Mouse (Mus musculus): ENCODE data around the gene Tbl1xr1. TPM values are rescaled to one million over a fixed set of nuclear protein-coding genes. Genes with fewer than 3 reads are reported as not detected.

The Tbl1xr1 gene
- total and polyA plus RNA-seq, 3 experiments: 33.9 to 185 (median 45.6) TPM

DNA sequence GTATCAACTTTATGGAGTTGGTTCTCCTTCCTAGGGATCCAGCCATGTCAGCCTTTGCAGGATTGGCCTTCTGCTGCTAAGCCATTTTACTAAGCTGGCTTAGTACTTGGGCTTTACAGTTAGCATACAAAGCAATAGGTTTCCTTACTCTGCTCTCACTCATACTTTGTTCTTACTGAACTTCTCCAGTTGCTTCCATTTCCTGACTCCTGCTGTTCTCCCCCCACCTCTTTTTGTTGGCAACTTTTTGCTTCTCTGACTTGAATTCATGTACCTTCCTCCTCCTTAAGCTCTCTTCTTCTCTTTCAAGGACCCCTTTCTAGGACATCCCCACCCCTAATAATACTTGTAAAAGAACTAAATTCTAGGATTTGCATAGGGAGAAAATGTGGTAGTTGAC, 31.6 kb downstream of the Tbl1xr1 start:
- DNase-seq (ENCODE audit: low read depth, low spot score): no peak

DNA sequence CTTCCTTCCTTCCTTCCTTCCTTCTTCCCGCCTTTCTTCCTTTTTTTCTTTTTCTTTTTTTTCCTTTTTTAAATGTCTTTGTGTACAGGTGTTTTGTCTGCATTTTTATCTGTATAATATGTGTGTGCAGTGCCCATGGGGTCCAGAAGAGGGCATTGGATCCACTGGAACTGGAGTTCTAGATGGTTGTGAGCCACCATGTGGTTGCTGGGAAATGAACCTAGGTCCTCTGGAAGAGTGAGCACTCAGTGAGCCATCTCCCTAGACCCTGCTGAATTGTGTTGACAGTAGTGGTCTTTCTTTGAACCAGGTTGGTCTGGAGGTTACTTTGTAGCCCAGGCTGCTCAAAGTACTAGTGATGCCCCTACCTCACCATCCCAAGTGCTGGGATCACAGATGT, 33.2 kb downstream of the Tbl1xr1 start:
- no peak overlapping the region for H3K4me3 ChIP-seq (ENCODE audit: control insufficient read depth in 1 of 2, insufficient read depth in 1 of 2, low read depth in 2 of 2, low read length in 2 of 2)
- no peaks in the 10 kb centered on the region for H3K9me3 ChIP-seq (replicated peaks; ENCODE audit: insufficient read depth, low read length)
- H3K9ac ChIP-seq (ENCODE audit: control insufficient read depth, low read depth, low read length, poor library complexity, severe bottlenecking): no peak overlapping the region
- no peaks in the 10 kb centered on the region; a peak in 1 of 4 replicates for H3K4me1 ChIP-seq (ENCODE audit: control insufficient read depth in 1 of 2, insufficient read depth in 2 of 2, low read length in 2 of 2)
- no peak overlapping the region for H3K27ac ChIP-seq (ENCODE audit: control insufficient read depth, low read depth, low read length)
- H3K36me3 ChIP-seq (ENCODE audit: control insufficient read depth in 1 of 2, insufficient read depth in 2 of 2, low read length in 2 of 2): peaks cover 0 to 2% of the 10 kb centered on the region in 2 experiments; a peak in 2 of 4 replicates
- DNase-seq (ENCODE audit: low read depth, low spot score): no peak
- peaks cover 64% of the 10 kb centered on the region for H3K79me2 ChIP-seq (ENCODE audit: control insufficient read depth, insufficient read depth, low read length, poor library complexity)
- no peak for TF ChIP-seq ZNF384 (IDR thresholded peaks at IDR 0.05; ENCODE audit: low read depth, low read length)
- no peak for TF ChIP-seq MAFK (IDR thresholded peaks at IDR 0.05; ENCODE audit: borderline replicate concordance, low read depth, low read length)
- TF ChIP-seq USF1 (IDR thresholded peaks at IDR 0.05; ENCODE audit: low read depth, low read length): no peak
- 0 out of 2 replicates have a peak, but pooled peaks have one; percentile 16 for TF ChIP-seq SMC3 (IDR thresholded peaks at IDR 0.05; ENCODE audit: low read depth, low read length)
- TF ChIP-seq UBTF (IDR thresholded peaks at IDR 0.05; ENCODE audit: borderline replicate concordance, insufficient read depth, low read depth, low read length): no peak
- no peak for TF ChIP-seq GATA1 (IDR thresholded peaks at IDR 0.05; ENCODE audit: low read depth, low read length)
- no peak for TF ChIP-seq POLR2A (IDR thresholded peaks at IDR 0.05; ENCODE audit: control insufficient read depth in 1 of 2, insufficient read depth in 1 of 2, low read depth in 1 of 2, low read length in 2 of 2, poor library complexity in 1 of 2)
- TF ChIP-seq JUND (IDR thresholded peaks at IDR 0.05; ENCODE audit: low read depth, low read length): no peak
- TF ChIP-seq CTCF (IDR thresholded peaks at IDR 0.05 in 2 of 3, conservative IDR thresholded peaks at IDR 0.05 in 1 of 3; ENCODE audit: control insufficient read depth in 1 of 3, insufficient read depth in 1 of 3, low read depth in 2 of 3, low read length in 3 of 3, poor library complexity in 1 of 3, severe bottlenecking in 1 of 3): peak in 1 of 3 experiments; percentile 15; a peak in 2 of 6 replicates
- H3K27me3 ChIP-seq (ENCODE audit: control insufficient read depth in 1 of 2, insufficient read depth in 2 of 2, low read length in 2 of 2): no peaks in the 10 kb centered on the region

More for the DNA sequence above, 31.6 kb downstream of the Tbl1xr1 start:
- H3K4me3 ChIP-seq (ENCODE audit: control insufficient read depth in 1 of 2, insufficient read depth in 1 of 2, low read depth in 2 of 2, low read length in 2 of 2): no peak overlapping the region
- H3K36me3 ChIP-seq (ENCODE audit: control insufficient read depth in 1 of 2, insufficient read depth in 2 of 2, low read length in 2 of 2): peaks cover 0 to 2% of the 10 kb centered on the region in 2 experiments; a peak in 2 of 4 replicates
- peaks cover 56% of the 10 kb centered on the region for H3K79me2 ChIP-seq (ENCODE audit: control insufficient read depth, insufficient read depth, low read length, poor library complexity)
- TF ChIP-seq SMC3 (IDR thresholded peaks at IDR 0.05; ENCODE audit: low read depth, low read length) (no peak), MAX (IDR thresholded peaks at IDR 0.05; ENCODE audit: low read length) (no peak), MXI1 (IDR thresholded peaks at IDR 0.05; ENCODE audit: low read depth, low read length) (no peak), E2F4 (IDR thresholded peaks at IDR 0.05; ENCODE audit: borderline replicate concordance, low read depth, low read length) (no peak), GATA1 (IDR thresholded peaks at IDR 0.05; ENCODE audit: low read depth, low read length) (no peak), NRF1 (IDR thresholded peaks at IDR 0.05; ENCODE audit: insufficient read depth, low read depth, low read length, poor library complexity, severe bottlenecking) (no peak), ELF1 (IDR thresholded peaks at IDR 0.05; ENCODE audit: low read depth, low read length) (no peak), MEF2A (IDR thresholded peaks at IDR 0.05; ENCODE audit: extremely low read depth, insufficient replicate concordance, low read depth, low read length, poor library complexity, severe bottlenecking) (no peak), KAT2A (conservative IDR thresholded peaks at IDR 0.05; ENCODE audit: low read depth, low read length) (no peak), ZC3H11A (IDR thresholded peaks at IDR 0.05; ENCODE audit: low read depth, low read length) (no peak), TCF12 (IDR thresholded peaks at IDR 0.05; ENCODE audit: low read depth, low read length) (no peak)
- no peaks in the 10 kb centered on the region for H3K27me3 ChIP-seq (ENCODE audit: control insufficient read depth in 1 of 2, insufficient read depth in 2 of 2, low read length in 2 of 2)
- H3K9me3 ChIP-seq (replicated peaks; ENCODE audit: insufficient read depth, low read length): no peaks in the 10 kb centered on the region
- H3K9ac ChIP-seq (ENCODE audit: control insufficient read depth, low read depth, low read length, poor library complexity, severe bottlenecking): no peak overlapping the region
- H3K4me1 ChIP-seq (ENCODE audit: control insufficient read depth in 1 of 2, insufficient read depth in 2 of 2, low read length in 2 of 2): no peaks in the 10 kb centered on the region; a peak in 1 of 4 replicates
- no peak overlapping the region for H3K27ac ChIP-seq (ENCODE audit: control insufficient read depth, low read depth, low read length)
